Mouse (Mus musculus): Measurements from ENCODE around the gene Rnf24.

DNA sequence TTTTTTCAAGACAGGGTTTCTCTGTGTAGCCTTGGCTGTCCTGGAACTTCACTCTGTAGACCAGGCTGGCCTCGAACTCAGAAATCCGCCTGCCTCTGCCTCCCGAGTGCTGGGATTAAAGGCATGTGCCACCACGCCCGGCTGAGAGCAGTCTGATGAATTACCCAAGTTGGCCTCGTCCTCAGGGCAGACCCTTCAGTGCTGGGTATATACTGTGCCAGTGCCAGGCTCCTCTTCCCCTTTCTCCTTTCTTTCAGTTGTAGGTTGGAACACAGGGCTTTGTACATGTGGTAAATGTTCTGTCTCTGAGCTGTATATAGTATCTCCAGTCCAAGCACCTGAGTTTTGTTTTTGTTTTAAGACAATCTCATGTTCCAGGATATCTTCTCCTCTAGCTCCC is 88.7 kb downstream of the Rnf24 start:
- TF ChIP-seq POLR2A (IDR thresholded peaks at IDR 0.05; ENCODE audit: extremely low read depth, insufficient read depth, low read length) = no peak
- no peak for TF ChIP-seq CTCF (IDR thresholded peaks at IDR 0.05; ENCODE audit: low read depth, low read length)
